Mouse (Mus musculus): ENCODE measurements at regions not wholly inside any gene's neighbourhood (a gene's known extent, or its start where the extent isn't known, plus 50 kb on each side); places are given as distances from the start of the nearest gene placed in this dataset.

DNA sequence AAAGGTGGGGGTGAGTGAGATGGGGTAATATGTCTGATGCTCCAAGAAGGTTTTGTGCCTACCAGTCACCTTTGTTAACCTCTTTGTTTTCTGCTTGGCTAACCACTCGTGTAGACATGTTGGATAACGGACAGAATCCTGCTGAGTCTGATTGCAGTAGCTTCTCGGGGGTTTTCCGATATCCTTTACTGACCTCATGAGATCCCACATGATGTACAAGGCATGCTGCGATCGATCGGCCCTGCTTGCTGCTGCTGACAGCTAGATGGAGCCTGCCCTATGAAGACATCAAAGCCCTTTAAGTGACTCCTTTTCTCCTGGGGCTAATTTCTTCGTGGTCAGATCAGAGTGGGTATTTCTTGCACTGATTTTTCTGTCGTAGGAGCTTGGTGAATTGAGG, 591.6 kb downstream of the Tmem132b start:
- TF ChIP-seq UBTF (IDR thresholded peaks at IDR 0.05; ENCODE audit: low read depth, low read length) = no peak
- TF ChIP-seq CHD1 (IDR thresholded peaks at IDR 0.05; ENCODE audit: low read depth, low read length) = no peak
- no peak for TF ChIP-seq ZNF384 (IDR thresholded peaks at IDR 0.05; ENCODE audit: low read depth, low read length)
- TF ChIP-seq JUND (conservative IDR thresholded peaks at IDR 0.05; ENCODE audit: low read depth, low read length) = no peak
- no peak for TF ChIP-seq TCF12 (IDR thresholded peaks at IDR 0.05; ENCODE audit: low read depth, low read length)
- TF ChIP-seq CHD2 (IDR thresholded peaks at IDR 0.05; ENCODE audit: low read length) = no peak
- dilution Hi-C loops (cut with MboI; ENCODE audit: extremely low pct_ligation_motif_present, extremely low pct_unique_long_range_greater_than_20kb, low sequenced_read_pairs) (no loop called here), in situ Hi-C loops (cut with MboI; ENCODE audit: low pct_ligation_motif_present, low pct_unique_long_range_greater_than_20kb, low sequenced_read_pairs) (no loop called here)
- no peak overlapping the region for H3K9ac ChIP-seq (ENCODE audit: insufficient read depth, low read depth)
- no peaks in the 10 kb centered on the region for H3K27me3 ChIP-seq (replicated peaks)
- no peak overlapping the region for H3K4me2 ChIP-seq (ENCODE audit: insufficient read depth, low read depth, poor library complexity, severe bottlenecking)
- DNase-seq (ENCODE audit: extremely low read depth) = no peak
- no peak overlapping the region for H3K27ac ChIP-seq (ENCODE audit: insufficient read depth, low read depth)
- no peaks in the 10 kb centered on the region for H3K36me3 ChIP-seq (replicated peaks in 1 of 2; ENCODE audit: control insufficient read depth in 1 of 2, insufficient read depth in 1 of 2, low read length in 1 of 2)
- H3K4me1 ChIP-seq (ENCODE audit: control insufficient read depth in 1 of 2, insufficient read depth in 2 of 2) = no peaks in the 10 kb centered on the region
- no peaks in the 10 kb centered on the region for H3K79me2 ChIP-seq (replicated peaks; ENCODE audit: control insufficient read depth, extremely low read depth, insufficient read depth, poor library complexity, severe bottlenecking)
- H3K4me3 ChIP-seq (replicated peaks in 1 of 3; ENCODE audit: low read depth in 2 of 3, low read length in 2 of 3, poor library complexity in 1 of 3) = no peak overlapping the region
- H3K9me3 ChIP-seq (replicated peaks; ENCODE audit: low read length) = peaks cover 78% of the 10 kb centered on the region

DNA sequence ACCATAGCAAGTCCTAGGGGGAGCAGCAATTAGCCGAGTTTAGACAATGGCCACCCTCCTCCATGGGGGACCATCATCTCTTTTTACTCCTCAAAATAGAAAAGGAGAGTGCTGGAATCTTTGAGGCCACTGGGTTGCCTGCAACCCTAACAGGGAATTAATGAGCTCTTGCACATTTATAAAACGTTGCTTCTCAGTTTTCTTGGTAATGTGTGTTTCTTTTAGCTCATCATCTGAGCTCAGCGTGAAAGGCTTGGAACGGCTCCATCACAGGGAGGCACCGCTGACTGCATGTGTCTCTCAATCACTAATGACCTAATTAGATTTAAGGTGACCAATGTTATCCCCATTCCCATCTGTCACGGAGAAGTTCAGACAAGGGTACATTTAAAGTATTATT, 595.9 kb downstream of the Tmem132b start:
- Histone ChIP-seq H3K27ac (ENCODE audit: insufficient read depth, low read depth) (no peak overlapping the region), H3K9ac (ENCODE audit: insufficient read depth, low read depth) (no peak overlapping the region), H3K36me3 (replicated peaks in 1 of 2; ENCODE audit: control insufficient read depth in 1 of 2, insufficient read depth in 1 of 2, low read length in 1 of 2) (no peaks in the 10 kb centered on the region), H3K4me3 (replicated peaks in 1 of 3; ENCODE audit: low read depth in 2 of 3, low read length in 2 of 3, poor library complexity in 1 of 3) (no peak overlapping the region), H3K79me2 (replicated peaks; ENCODE audit: control insufficient read depth, extremely low read depth, insufficient read depth, poor library complexity, severe bottlenecking) (no peaks in the 10 kb centered on the region), H3K4me1 (ENCODE audit: control insufficient read depth in 1 of 2, insufficient read depth in 2 of 2) (no peaks in the 10 kb centered on the region), H3K4me2 (ENCODE audit: insufficient read depth, low read depth, poor library complexity, severe bottlenecking) (no peak overlapping the region), H3K27me3 (replicated peaks) (no peaks in the 10 kb centered on the region), H3K9me3 (replicated peaks; ENCODE audit: low read length) (peaks cover 62% of the 10 kb centered on the region)
- dilution Hi-C loops (cut with MboI; ENCODE audit: extremely low pct_ligation_motif_present, extremely low pct_unique_long_range_greater_than_20kb, low sequenced_read_pairs) = no loop called here
- no peak for TF ChIP-seq ELF1 (IDR thresholded peaks at IDR 0.05; ENCODE audit: low read depth, low read length)
- TF ChIP-seq E2F4 (IDR thresholded peaks at IDR 0.05; ENCODE audit: insufficient replicate concordance, low read depth, low read length) = no peak
- TF ChIP-seq MAFK (IDR thresholded peaks at IDR 0.05; ENCODE audit: insufficient replicate concordance, low read length) = no peak
- no peak for TF ChIP-seq TCF12 (IDR thresholded peaks at IDR 0.05; ENCODE audit: low read depth, low read length)
- no peak for TF ChIP-seq ZNF384 (IDR thresholded peaks at IDR 0.05; ENCODE audit: low read depth, low read length)
- no peak for TF ChIP-seq ZKSCAN1 (IDR thresholded peaks at IDR 0.05; ENCODE audit: borderline replicate concordance, low read depth, low read length)
- no peak for TF ChIP-seq JUND (conservative IDR thresholded peaks at IDR 0.05; ENCODE audit: low read depth, low read length)
- TF ChIP-seq SMC3 (IDR thresholded peaks at IDR 0.05; ENCODE audit: low read depth, low read length) = no peak
- no peak for TF ChIP-seq HCFC1 (IDR thresholded peaks at IDR 0.05; ENCODE audit: low read depth, low read length)
- TF ChIP-seq KAT2A (IDR thresholded peaks at IDR 0.05; ENCODE audit: insufficient replicate concordance, low read length) = no peak
- TF ChIP-seq ETS1 (conservative IDR thresholded peaks at IDR 0.05; ENCODE audit: low read depth, low read length) = no peak
- TF ChIP-seq POLR2AphosphoS2 (IDR thresholded peaks at IDR 0.05; ENCODE audit: low read depth, low read length) = no peak
- TF ChIP-seq GABPA (IDR thresholded peaks at IDR 0.05; ENCODE audit: insufficient replicate concordance, low read depth, low read length) = no peak
- no peak for TF ChIP-seq USF2 (conservative IDR thresholded peaks at IDR 0.05; ENCODE audit: low read depth, low read length)
- TF ChIP-seq CHD2 (IDR thresholded peaks at IDR 0.05; ENCODE audit: low read length) = no peak
- no peak for TF ChIP-seq ZC3H11A (IDR thresholded peaks at IDR 0.05; ENCODE audit: low read depth, low read length)
- TF ChIP-seq POLR2A (IDR thresholded peaks at IDR 0.05; ENCODE audit: low read depth, low read length) = no peak
- TF ChIP-seq MAZ (IDR thresholded peaks at IDR 0.05; ENCODE audit: low read depth, low read length) = no peak
- in situ Hi-C loops (cut with MboI; ENCODE audit: low pct_ligation_motif_present, low pct_unique_long_range_greater_than_20kb, low sequenced_read_pairs) = no loop called here
- no peak for DNase-seq (ENCODE audit: extremely low read depth)

Data from CH12.LX (cell line).